Mouse (Mus musculus): ENCODE data around the gene 1810046K07Rik.

DNA sequence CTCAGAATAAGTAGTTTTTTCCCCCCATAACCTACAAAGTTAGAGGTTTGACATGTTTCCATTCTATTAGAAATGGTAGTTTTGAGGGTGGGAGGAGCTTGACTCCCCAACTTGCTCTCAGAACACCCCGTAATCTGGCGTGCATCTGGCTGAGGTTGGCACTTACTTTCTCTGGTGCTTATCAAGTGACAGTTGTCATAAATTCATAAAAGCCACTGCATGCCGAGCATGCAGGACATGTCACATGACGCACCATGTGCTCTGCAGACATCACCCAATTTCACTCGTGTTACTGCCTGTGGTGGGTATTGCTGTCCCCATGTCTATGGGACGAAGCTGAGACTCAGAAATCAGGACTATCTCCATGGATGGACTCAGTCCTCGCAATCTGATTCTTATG lies 18.2 kb downstream of the 1810046K07Rik start:
- TF ChIP-seq CTCF (conservative IDR thresholded peaks at IDR 0.05; ENCODE audit: low read length) (no peak), POU5F1 (IDR thresholded peaks at IDR 0.05; ENCODE audit: borderline replicate concordance, low read length) (no peak), NANOG (IDR thresholded peaks at IDR 0.05; ENCODE audit: borderline replicate concordance, low read length) (no peak)

Data from E14TG2a.4 (cell line).